Mouse (Mus musculus): ENCODE results near the gene Opn4. TPM values are rescaled to one million over a fixed set of nuclear protein-coding genes. Genes with fewer than 3 reads are reported as not detected.

Gene Opn4
- polyA plus RNA-seq, 1 experiment from 2014 or later, result 0.20 TPM

- H3K4me1 ChIP-seq, result peaks cover 52% of the 10 kb centered on the region
Observed at GRCm38 (mm10) chr14:34570294-34570693, 29.6 kb downstream of the Opn4 start.

GRCm38 (mm10) chr14:34569534-34570194, 30.3 kb downstream of the Opn4 start:
- peaks cover 58% of the 10 kb centered on the region for H3K4me1 ChIP-seq
- no peak for ATAC-seq (ENCODE audit: insufficient number of reproducible peaks, low FRiP score, low TSS enrichment, low read depth)

More at GRCm38 (mm10) chr14:34570294-34570693, 29.6 kb downstream of the Opn4 start:
- under 1% methylated on average over 6 of the region's 6 CpGs for WGBS
- peak overlapping the region; percentile 28 for H3K4me3 ChIP-seq
- H3K4me2 ChIP-seq, result peak overlapping the region; percentile 51
- H3K27me3 ChIP-seq, result no peaks in the 10 kb centered on the region
- no peaks in the 10 kb centered on the region for H3K9me3 ChIP-seq
- no peak overlapping the region for H3K9ac ChIP-seq
- no peak overlapping the region for H3K27ac ChIP-seq
- no peak for ATAC-seq (ENCODE audit: insufficient number of reproducible peaks, low FRiP score, low TSS enrichment, low read depth)
- no peaks in the 10 kb centered on the region for H3K36me3 ChIP-seq

GRCm38 (mm10) chr14:34568626-34569025, 31.3 kb downstream of the Opn4 start:
- Histone ChIP-seq H3K4me3 (no peak overlapping the region), H3K4me2 (no peak overlapping the region), H3K9me3 (no peaks in the 10 kb centered on the region), H3K9ac (no peak overlapping the region), H3K27me3 (no peaks in the 10 kb centered on the region), H3K36me3 (no peaks in the 10 kb centered on the region), H3K4me1 (peaks cover 59% of the 10 kb centered on the region), H3K27ac (no peak overlapping the region)
- WGBS, result 78% methylated on average over 4 of the region's 4 CpGs
- ATAC-seq (ENCODE audit: insufficient number of reproducible peaks, low FRiP score, low TSS enrichment, low read depth), result no peak

More at GRCm38 (mm10) chr14:34569534-34570194, 30.3 kb downstream of the Opn4 start:
- Histone ChIP-seq H3K9ac (no peak overlapping the region), H3K36me3 (no peaks in the 10 kb centered on the region), H3K4me2 (peak overlapping the region; percentile 51), H3K9me3 (no peaks in the 10 kb centered on the region), H3K27me3 (no peaks in the 10 kb centered on the region), H3K4me3 (peak overlapping the region; percentile 28), H3K27ac (no peak overlapping the region)
- WGBS, result 29% methylated on average over 27 of the region's 27 CpGs

- Histone ChIP-seq H3K27me3 (no peaks in the 10 kb centered on the region), H3K27ac (peak overlapping the region; percentile 47), H3K9ac (no peak overlapping the region), H3K4me2 (no peak overlapping the region), H3K36me3 (no peaks in the 10 kb centered on the region), H3K4me1 (peaks cover 54% of the 10 kb centered on the region), H3K9me3 (no peaks in the 10 kb centered on the region), H3K4me3 (no peak overlapping the region)
- no peak for ATAC-seq (ENCODE audit: insufficient number of reproducible peaks, low FRiP score, low TSS enrichment, low read depth)
- WGBS, result 19% methylated on average over 5 of the region's 5 CpGs
Observed at GRCm38 (mm10) chr14:34567697-34568096, 32.2 kb downstream of the Opn4 start.

- Histone ChIP-seq H3K4me2 (no peak overlapping the region), H3K36me3 (no peaks in the 10 kb centered on the region), H3K4me1 (peaks cover 62% of the 10 kb centered on the region), H3K9me3 (no peaks in the 10 kb centered on the region), H3K27me3 (no peaks in the 10 kb centered on the region), H3K27ac (peak overlapping the region; percentile 50; the same call in 1 of the 2 replicates), H3K9ac (no peak overlapping the region), H3K4me3 (no peak overlapping the region)
- no peak for ATAC-seq (ENCODE audit: insufficient number of reproducible peaks, low FRiP score, low TSS enrichment, low read depth)
- 94% methylated on average over 7 of the region's 7 CpGs for WGBS
Observed at GRCm38 (mm10) chr14:34566530-34566929, 33.4 kb downstream of the Opn4 start.

GRCm38 (mm10) chr14:34565711-34566110, 34.2 kb downstream of the Opn4 start:
- no peaks in the 10 kb centered on the region for H3K27me3 ChIP-seq
- ATAC-seq (ENCODE audit: insufficient number of reproducible peaks, low FRiP score, low TSS enrichment, low read depth), result no peak
- no peak overlapping the region for H3K4me3 ChIP-seq
- H3K27ac ChIP-seq, result no peak overlapping the region; the same call in 1 of the 2 replicates
- H3K4me2 ChIP-seq, result no peak overlapping the region
- no peaks in the 10 kb centered on the region for H3K9me3 ChIP-seq
- no peak overlapping the region for H3K9ac ChIP-seq
- WGBS, result 52% methylated on average over 17 of the region's 17 CpGs
- H3K4me1 ChIP-seq, result peaks cover 67% of the 10 kb centered on the region
- H3K36me3 ChIP-seq, result no peaks in the 10 kb centered on the region

GRCm38 (mm10) chr14:34564646-34565045, 35.3 kb downstream of the Opn4 start:
- Histone ChIP-seq H3K27me3 (no peaks in the 10 kb centered on the region), H3K4me1 (peaks cover 65% of the 10 kb centered on the region), H3K9ac (no peak overlapping the region), H3K9me3 (no peaks in the 10 kb centered on the region), H3K4me3 (no peak overlapping the region), H3K4me2 (no peak overlapping the region), H3K36me3 (no peaks in the 10 kb centered on the region), H3K27ac (peak overlapping the region; percentile 43; the same call in 1 of the 2 replicates)
- no peak for ATAC-seq (ENCODE audit: insufficient number of reproducible peaks, low FRiP score, low TSS enrichment, low read depth)
- 80% methylated on average over 5 of the region's 5 CpGs for WGBS

- no peak for ATAC-seq (ENCODE audit: insufficient number of reproducible peaks, low FRiP score, low TSS enrichment, low read depth)
- no peak overlapping the region for H3K4me3 ChIP-seq
- H3K27me3 ChIP-seq, result no peaks in the 10 kb centered on the region
- no peaks in the 10 kb centered on the region for H3K9me3 ChIP-seq
- no peak overlapping the region for H3K9ac ChIP-seq
- H3K4me1 ChIP-seq, result peaks cover 51% of the 10 kb centered on the region
- WGBS, result 7% methylated on average over 2 of the region's 2 CpGs
- no peak overlapping the region for H3K4me2 ChIP-seq
- peak overlapping the region; percentile 12; the same call in 1 of the 2 replicates for H3K27ac ChIP-seq
- H3K36me3 ChIP-seq, result no peaks in the 10 kb centered on the region
Observed at GRCm38 (mm10) chr14:34562393-34562792, 37.5 kb downstream of the Opn4 start.

- Histone ChIP-seq H3K4me2 (no peak overlapping the region), H3K27ac (no peak overlapping the region), H3K9ac (no peak overlapping the region), H3K4me1 (peaks cover 43% of the 10 kb centered on the region), H3K27me3 (no peaks in the 10 kb centered on the region), H3K36me3 (no peaks in the 10 kb centered on the region), H3K4me3 (no peak overlapping the region), H3K9me3 (no peaks in the 10 kb centered on the region)
- WGBS, result 89% methylated on average over 8 of the region's 8 CpGs
- no peak for ATAC-seq (ENCODE audit: insufficient number of reproducible peaks, low FRiP score, low TSS enrichment, low read depth)
Observed at GRCm38 (mm10) chr14:34561647-34562046, 38.3 kb downstream of the Opn4 start.

- Histone ChIP-seq H3K9me3 (no peaks in the 10 kb centered on the region), H3K27me3 (no peaks in the 10 kb centered on the region), H3K27ac (no peak overlapping the region), H3K4me1 (peaks cover 22% of the 10 kb centered on the region), H3K36me3 (no peaks in the 10 kb centered on the region), H3K9ac (no peak overlapping the region), H3K4me3 (no peak overlapping the region), H3K4me2 (no peak overlapping the region)
- whole genome bisulfite sequencing, result 35% methylated on average over 9 of the region's 9 CpGs
- ATAC-seq (ENCODE audit: insufficient number of reproducible peaks, low FRiP score, low TSS enrichment, low read depth), result peak; percentile 41; the same call in 1 of the 2 replicates
Observed at GRCm38 (mm10) chr14:34558947-34559346, 41.0 kb downstream of the Opn4 start.

- no peak overlapping the region for H3K27ac ChIP-seq
- 59% methylated on average over 13 of the region's 13 CpGs for WGBS
- H3K4me3 ChIP-seq, result no peak overlapping the region
- peaks cover 6% of the 10 kb centered on the region for H3K4me1 ChIP-seq
- no peaks in the 10 kb centered on the region for H3K36me3 ChIP-seq
- no peaks in the 10 kb centered on the region for H3K9me3 ChIP-seq
- no peak for ATAC-seq (ENCODE audit: insufficient number of reproducible peaks, low FRiP score, low TSS enrichment, low read depth)
- no peaks in the 10 kb centered on the region for H3K27me3 ChIP-seq
- H3K4me2 ChIP-seq, result no peak overlapping the region
- H3K9ac ChIP-seq, result no peak overlapping the region
Observed at GRCm38 (mm10) chr14:34555211-34555610, 44.7 kb downstream of the Opn4 start.

- Histone ChIP-seq H3K9me3 (no peaks in the 10 kb centered on the region), H3K4me3 (no peak overlapping the region), H3K27ac (no peak overlapping the region), H3K9ac (no peak overlapping the region), H3K36me3 (no peaks in the 10 kb centered on the region), H3K27me3 (no peaks in the 10 kb centered on the region), H3K4me2 (no peak overlapping the region), H3K4me1 (peaks cover under 1% of the 10 kb centered on the region)
- WGBS, result 74% methylated on average over 3 of the region's 3 CpGs
- ATAC-seq (ENCODE audit: insufficient number of reproducible peaks, low FRiP score, low TSS enrichment, low read depth), result no peak
Observed at GRCm38 (mm10) chr14:34554047-34554446, 45.9 kb downstream of the Opn4 start.

Data from limb, embryonic 15.5 days (tissue).